Mouse (Mus musculus) embryonic fibroblast, embryonic 13.5 days (primary cell): Measurements from ENCODE around the gene Ube2e2.

Experiments
- CTCF ChIP-seq: IDR thresholded peaks from 2 replicates; pipeline ENCODE4 v1.5.1; 2011; ENCODE audit warnings: mild to moderate bottlenecking, control low read depth, low read length, moderate library complexity, borderline replicate concordance; ENCODE audit not compliant: insufficient read depth
- POLR2A ChIP-seq: IDR thresholded peaks from 2 replicates; pipeline ENCODE4 v1.6.1; 2011; ENCODE audit warnings: low read depth, mild to moderate bottlenecking, control low read depth, low read length, moderate library complexity

GRCm38 (mm10) chr14:18678121-18678836 is 215.8 kb downstream of the Ube2e2 start:
- TF ChIP-seq CTCF (no peak), POLR2A (no peak)
